Mouse (Mus musculus): ENCODE measurements around the gene Sema3b. TPM values are rescaled to one million over a fixed set of nuclear protein-coding genes. Genes with fewer than 3 reads are reported as not detected.

Sema3b gene
- total RNA-seq, 2 experiments from 2014 or later = 1.5 to 2.5 TPM

DNA sequence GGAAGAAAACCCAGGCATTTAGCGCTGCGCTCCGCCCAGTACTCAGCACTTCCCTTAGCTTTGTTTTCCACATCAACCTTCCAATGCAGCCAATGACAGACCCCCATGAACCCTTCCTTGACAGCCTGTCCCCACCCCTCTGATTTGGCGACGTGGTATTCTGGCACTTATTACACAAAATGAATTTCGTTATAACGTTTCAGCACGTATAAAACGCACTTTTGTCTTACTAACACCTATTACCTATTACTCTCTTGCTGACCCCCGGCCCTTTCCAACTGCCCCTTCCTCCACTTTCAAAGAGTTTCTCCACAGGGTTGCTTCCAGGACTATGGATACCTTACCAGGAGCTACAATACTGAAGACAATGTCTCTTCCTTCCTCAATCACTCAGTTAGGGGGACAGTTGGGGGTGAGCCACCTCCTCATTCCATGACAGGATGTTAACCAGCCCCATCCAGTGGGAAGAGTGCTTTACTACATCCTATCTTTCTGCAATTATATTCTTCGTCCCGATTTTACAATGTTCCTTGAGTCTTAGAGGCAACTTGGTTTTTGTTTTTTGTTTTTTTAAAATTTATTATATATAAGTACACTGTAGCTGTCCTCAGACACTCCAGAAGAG is 4.0 kb upstream of the Sema3b start:
- DNase-seq (ENCODE audit: low spot score in 2 of 2) = no peak

- DNase-seq (ENCODE audit: low spot score in 2 of 2) = peak; percentile 98
These were observed 3.3 kb upstream of the Sema3b start for GRCm38 (mm10) chr9:107612191-107612944.

DNA sequence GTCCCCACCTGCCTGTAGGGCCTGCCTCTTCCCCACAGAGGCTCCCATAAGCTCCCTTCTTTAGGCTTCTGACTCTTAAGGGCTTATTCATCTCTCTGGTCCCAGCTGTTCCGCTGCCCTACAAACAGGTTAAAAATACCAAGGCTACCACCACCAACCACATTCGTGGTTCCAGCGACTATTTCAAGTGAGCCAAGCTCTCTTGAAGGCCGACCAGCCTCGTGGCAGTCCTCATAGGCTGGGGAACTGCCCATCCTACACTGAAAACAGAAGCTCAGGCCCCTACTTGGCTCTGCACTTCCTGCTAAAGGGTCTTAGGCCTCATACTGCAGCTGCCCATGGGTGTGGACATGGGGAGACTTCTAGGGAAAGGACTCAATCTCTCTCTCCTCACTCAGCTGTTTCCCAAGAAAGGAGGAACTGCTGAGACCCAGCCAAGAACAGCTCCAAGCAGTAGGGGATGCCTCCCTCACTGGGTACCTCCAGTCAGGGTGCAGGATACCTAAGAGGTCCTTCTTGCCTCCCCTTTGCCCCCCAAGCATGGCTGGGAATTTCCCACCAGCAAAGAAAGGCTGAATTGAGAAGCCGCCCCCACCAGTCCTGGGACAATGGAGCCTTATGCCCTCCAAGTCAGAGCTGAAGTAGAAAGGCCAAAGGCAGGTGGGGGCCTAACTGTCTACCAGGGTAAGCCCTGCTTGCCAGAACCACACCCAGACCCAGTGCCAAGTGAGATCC is 2.6 kb upstream of the Sema3b start:
- DNase-seq (ENCODE audit: low spot score in 2 of 2) = no peak

- DNase-seq (ENCODE audit: low spot score in 2 of 2) = no peak
These were observed 403 bp upstream of the Sema3b start for GRCm38 (mm10) chr9:107609433-107609830.

GRCm38 (mm10) chr9:107607653-107608245 is 1.3 kb downstream of the Sema3b start:
- no peak for DNase-seq (ENCODE audit: low spot score in 2 of 2)

GRCm38 (mm10) chr9:107607036-107607435 is 2.0 kb downstream of the Sema3b start:
- DNase-seq (ENCODE audit: low spot score in 2 of 2) = no peak

DNA sequence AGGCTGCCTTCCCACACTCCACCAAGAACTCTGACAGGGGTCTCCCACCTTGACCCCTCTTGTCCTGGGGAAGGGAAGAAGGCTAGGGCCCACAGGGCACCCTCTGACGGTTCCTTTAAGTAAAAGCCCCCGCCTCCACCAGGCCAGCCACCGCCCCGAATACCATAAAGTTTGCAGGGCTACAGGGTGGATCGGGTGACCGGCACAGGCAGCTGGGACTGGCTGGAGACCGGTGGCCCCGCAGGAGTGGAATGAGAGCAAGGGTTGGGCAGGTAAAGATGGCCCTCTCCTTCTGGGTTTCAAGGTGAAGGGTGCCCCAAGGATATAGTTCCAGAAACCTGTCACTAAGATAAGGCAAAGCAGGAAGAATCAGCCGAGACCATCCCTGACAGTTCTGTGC is 2.4 kb downstream of the Sema3b start:
- DNase-seq (ENCODE audit: low spot score in 2 of 2) = no peak

- DNase-seq (ENCODE audit: low spot score in 2 of 2) = no peak
These were observed 3.9 kb downstream of the Sema3b start for GRCm38 (mm10) chr9:107605041-107605661.

DNA sequence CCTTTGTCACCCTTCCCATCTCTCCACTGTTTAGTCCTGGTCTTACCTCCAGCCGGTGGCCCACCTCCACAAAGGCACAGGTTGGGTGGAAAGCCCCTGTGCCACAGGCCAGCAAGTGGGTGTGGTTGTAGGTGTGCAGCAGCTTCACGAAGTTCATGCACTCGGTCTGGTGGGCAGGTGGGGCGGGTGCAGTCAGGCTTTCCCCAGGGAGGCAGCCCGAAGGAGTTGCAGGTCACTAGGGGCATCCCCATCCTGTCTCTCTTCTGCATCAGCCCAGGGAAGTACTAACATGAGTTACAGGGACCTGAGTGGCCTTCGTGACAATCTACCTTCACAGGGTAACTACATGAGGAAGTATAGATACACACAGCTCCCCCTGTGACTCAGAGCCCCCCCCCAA is 5.8 kb downstream of the Sema3b start:
- no peak for DNase-seq (ENCODE audit: low spot score in 2 of 2)

DNA sequence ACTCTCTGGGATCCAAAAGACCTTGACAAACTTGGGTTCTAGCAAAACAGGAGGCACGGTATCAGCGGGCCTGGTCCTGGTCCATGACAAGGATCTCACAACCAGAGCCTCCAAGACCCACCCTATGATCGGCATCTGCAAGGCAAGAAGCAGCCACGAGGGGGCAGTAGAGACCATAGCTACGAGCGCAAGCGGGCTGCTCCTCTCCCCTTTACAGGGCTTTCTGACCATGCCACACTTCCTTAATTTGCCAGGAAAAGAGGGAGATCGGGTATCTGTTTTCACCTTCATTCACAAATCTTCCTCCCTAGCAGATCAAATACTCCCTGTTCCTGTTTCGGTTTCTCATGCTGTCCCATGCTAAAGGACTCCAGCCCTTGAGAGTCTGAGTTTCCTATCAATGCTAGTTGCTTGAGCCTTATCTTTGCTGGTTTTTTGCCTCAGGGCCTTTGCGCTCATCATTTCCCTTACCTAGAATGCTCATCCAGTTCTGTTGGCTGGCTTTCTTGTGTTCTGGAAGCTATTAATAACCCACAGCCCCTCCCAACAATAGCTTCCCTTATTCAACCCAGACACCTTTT is 6.9 kb downstream of the Sema3b start:
- DNase-seq (ENCODE audit: low spot score in 2 of 2) = peak; percentile 78 to 92

- DNase-seq (ENCODE audit: low spot score in 2 of 2) = no peak
These were observed 7.8 kb downstream of the Sema3b start for GRCm38 (mm10) chr9:107601275-107601674.

DNA sequence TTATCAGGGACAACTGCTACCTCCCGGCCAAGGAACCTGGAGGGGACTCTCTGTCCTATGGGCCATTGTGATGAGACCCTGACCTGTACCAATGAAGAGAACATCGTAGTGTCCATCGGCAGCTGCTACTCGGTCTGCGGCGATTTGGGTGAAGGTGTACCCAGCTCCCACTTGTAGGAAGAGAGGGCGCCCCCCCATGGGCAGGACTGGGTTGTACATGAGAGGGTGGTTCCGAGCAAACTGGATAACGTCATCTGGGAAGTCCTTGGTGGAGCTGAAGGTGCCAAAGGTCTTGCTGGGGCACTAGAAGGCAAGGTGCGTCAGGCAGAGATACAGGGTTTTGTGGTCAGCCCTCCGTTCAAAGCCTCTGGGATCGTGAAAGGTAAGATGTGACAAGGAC is 8.3 kb downstream of the Sema3b start:
- no peak for DNase-seq (ENCODE audit: low spot score in 2 of 2)

DNA sequence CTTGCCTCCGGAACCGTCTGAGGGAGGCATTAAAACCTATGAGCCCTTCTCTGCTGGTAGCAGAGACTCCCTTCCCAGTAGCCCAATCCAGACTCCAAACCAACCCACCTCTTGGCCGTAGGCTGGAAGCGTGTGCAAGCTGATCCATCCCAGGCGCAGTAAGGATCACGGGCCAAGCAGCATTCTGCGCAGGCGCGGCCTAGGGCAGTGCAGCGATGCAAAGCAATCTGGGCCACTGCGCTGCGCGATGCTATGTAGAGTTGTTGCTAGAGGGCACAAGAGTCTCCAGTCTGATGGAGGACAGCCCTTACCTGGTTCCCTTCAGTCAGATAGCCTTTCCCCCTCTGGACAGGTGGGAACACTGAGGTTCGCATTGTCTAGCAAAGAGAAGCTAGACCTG is 9.2 kb downstream of the Sema3b start:
- peak in 1 of 2 experiments; percentile 59 for DNase-seq (ENCODE audit: low spot score in 2 of 2)

DNA sequence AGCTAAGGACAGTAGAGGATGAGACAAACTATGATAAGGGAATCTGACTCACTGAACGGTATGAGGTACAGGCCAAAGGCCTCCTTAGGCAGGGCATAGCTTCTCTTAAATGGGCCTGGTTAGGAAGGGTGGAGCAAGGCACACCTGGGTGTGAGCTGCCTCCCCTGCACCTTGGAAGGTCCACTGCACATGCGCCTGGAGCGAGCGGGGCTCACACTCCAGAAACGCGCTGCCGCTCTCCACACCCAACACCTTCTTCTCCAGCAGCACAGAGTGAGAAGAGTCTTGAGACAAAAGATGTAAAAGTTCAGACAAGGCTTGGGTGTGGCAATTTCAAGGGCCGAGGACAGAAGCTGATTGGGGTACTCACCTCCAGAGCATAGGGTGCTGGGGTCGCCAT is 9.6 kb downstream of the Sema3b start:
- no peak for DNase-seq (ENCODE audit: low spot score in 2 of 2)

GRCm38 (mm10) chr9:107598385-107598784 is 10.6 kb downstream of the Sema3b start:
- no peak for DNase-seq (ENCODE audit: low spot score in 2 of 2)

DNA sequence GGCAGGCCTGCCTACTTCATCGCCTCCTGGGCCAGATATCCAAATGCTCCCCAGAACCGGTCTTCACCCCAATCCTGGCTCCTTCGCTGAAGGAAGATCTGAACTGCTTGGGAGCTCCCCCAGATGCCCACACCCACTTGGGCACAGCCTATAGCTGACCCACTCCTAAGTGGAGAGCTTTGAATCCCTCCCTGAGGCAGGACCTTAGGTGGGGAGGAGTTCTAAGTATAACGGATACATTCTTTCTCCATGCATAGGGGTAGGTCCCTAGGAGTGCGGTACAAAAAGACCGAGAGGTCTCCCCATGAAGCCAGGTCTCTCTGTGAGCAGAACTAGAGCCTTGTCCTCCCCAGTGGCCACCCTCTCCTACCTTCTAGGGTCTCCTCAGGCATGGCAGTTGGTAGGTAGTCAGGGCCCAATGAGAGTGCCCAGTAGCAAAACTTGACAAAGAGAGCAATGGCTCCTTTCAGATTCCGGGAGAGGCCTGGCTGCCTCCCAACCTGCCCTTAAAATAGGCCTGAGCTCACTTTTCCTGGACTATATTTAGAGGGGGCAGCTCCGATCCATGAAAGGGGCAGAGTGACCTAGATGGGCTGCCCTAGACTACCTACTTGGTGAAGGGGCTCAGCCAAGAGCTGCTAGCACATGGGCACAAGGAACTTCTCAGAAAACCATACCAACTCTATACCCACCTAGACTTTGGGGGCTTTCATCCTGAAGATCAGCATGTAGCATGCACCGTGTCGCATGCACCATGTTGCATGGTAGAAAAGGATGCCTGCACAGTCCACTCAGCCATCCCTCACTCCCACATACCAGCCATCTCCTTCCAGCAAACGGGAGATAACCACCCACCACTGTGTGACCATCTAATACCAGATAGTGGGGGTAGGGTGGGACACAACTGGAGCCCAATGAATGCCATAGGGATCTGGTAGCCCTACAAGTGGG is 12.1 kb downstream of the Sema3b start:
- DNase-seq (ENCODE audit: low spot score in 2 of 2) = no peak

DNA sequence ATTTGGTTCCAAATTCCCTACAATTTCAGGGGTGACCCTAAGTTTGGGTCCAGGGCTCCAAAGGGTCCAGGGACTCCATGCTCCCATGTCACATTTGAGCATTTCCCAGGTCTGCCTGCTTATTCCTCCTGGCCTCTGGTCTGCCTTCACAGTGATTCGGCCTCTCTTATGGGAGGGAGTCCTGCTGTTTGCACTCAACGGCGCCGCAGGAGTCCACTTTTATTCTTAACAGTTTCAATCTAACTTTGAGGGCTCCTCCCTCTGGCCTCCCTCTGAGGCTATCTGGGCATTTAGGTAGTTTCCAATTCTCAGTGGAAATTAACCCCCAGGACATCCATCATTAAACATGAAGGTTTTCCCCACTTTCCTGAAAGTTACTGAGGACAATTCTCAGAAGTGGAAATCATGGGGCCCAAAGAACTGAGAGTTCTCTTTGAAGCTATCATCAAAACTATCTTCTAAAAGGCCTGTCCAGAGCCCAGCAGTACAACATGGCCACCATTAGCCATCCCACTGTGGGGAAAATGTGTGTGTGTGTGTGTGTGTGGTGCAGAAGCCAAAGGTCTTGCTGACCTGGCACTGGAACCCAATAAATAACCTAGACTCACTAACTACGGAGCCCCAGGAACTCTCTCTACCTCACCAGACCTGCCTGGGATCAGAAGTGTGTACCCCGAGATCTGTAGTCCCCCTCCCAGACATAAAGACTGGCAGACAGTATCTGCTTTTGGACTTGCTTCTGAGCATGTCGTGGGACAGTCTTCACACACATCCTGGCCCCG is 14.6 kb downstream of the Sema3b start:
- DNase-seq (ENCODE audit: low spot score in 2 of 2) = no peak

DNA sequence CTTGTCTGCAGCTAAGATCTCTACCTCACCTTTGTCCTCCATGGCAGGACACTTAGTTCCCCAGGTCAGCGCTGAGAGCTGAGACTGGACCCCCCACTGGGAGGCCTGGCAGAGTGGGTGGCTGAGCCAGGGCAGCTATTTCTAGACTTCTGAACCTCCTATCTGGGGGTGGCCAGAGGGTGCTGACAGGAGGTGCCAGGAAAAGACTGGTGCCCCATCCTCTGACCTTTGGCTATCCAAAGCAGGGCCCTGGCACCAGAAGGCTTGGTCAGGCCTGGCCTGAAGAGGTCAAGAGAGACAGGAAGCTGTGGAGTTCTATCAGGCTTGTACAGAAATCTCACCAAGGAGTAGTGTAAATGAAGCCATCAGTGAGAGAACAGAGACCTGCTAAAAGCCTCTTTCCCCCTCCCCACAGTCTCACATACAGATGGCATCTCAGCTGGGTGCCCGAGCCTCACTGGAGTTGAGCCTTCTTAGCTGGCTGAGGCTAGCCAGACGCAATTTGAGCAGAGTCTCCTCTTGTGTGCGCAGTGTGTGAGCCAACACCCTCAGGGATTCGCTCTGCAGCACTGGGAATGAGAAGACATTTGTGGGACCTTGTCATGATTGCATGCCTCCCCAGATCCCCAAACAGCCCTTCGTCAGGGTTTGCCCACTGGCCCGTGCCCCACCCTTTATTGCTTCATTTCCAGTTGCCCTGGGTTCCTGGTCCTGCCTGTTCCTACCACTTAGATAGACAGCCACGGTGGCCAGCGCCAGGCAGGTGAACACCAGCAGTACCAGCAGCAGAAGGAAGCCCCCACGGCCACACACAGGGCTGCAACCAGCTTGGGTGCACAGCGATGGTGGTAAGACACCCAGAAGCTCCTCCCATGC is 15.7 kb downstream of the Sema3b start:
- no peak for DNase-seq (ENCODE audit: low spot score in 2 of 2)
